In the genomic region with DNA sequence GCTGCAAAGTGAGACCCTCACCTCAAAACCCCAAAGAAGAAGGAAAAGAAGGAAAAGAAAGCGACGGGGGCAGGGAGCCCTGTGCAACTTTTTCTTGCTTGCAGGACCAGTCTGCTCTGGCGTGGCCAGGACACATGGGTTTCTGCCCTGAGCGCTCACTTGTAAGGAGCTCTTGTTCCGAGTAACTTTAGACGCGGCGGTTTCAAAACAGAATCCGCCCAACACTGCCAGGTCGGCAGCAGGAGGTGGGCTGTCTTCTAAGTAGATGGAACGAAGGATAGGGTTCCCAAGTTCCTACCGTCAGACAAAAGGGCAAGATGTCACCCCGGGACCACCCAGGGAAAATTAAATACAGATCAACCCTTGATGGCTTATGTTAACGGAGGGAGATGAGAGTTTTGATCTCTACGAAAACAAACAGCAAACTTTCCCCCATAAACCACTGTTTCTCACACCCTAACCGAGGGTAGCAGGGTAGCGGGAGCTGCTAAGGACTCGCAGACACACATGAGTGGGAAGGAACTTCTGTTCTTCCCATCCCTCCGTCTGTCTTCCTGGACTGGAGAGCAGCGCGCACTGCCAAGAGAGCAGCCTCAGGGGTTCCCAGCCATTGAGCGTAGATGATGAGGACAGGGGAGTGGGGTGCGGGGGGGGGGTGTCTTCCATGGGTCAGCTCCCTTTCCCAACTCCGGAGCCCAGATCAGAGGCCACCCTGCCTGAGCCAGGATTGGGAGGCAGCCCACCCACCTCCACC, we compare ENCODE assay signal across 8 mouse cellular contexts. TPM values are rescaled to one million over a fixed set of nuclear protein-coding genes. Genes with fewer than 3 reads are reported as not detected.
DNase-seq lines count a peak whose midpoint lies in the region; ATAC-seq and TF ChIP-seq lines count a peak whose summit lies in the region.

No protein-coding gene starts in this region.

- H3K9ac ChIP-seq in midbrain, embryonic 13.5 days (replicated peaks), result no peak overlapping the region
- H3K9ac ChIP-seq in midbrain, postnatal 0 days (replicated peaks; ENCODE audit: low read length, poor library complexity, severe bottlenecking), result no peak overlapping the region
- H3K9ac ChIP-seq in intestine, embryonic 15.5 days, result no peak overlapping the region

- DNase-seq in frontal cortex, postnatal 25 days (ENCODE audit: low spot score in 2 of 2), result no peak
- DNase-seq in midbrain, postnatal 0 days (ENCODE audit: low spot score), result no peak
- peak; percentile 41 for DNase-seq in mesoderm, embryonic 11.5 days (ENCODE audit: low read depth, low spot score)
- DNase-seq in ovary, adult 18-20 months (ENCODE audit: low spot score), result no peak
- no peak for DNase-seq in lung, adult 2 months

- no peak for TF ChIP-seq POLR2A in lung, adult 2 months (IDR thresholded peaks at IDR 0.05; ENCODE audit: borderline replicate concordance, extremely low read depth, low read depth, low read length)

- no peaks in the 10 kb centered on the region for H3K27me3 ChIP-seq in midbrain, embryonic 13.5 days
- H3K27me3 ChIP-seq in midbrain, postnatal 0 days (ENCODE audit: insufficient read depth, low read length), result no peaks in the 10 kb centered on the region
- H3K27me3 ChIP-seq in intestine, embryonic 15.5 days (replicated peaks), result no peaks in the 10 kb centered on the region

- H3K4me3 ChIP-seq in midbrain, embryonic 13.5 days (replicated peaks), result no peak overlapping the region
- no peak overlapping the region for H3K4me3 ChIP-seq in midbrain, postnatal 0 days (ENCODE audit: low read depth, low read length)
- 0 out of 2 replicates have a peak overlapping the region, but pooled peaks have one; percentile 3 for H3K4me3 ChIP-seq in intestine, embryonic 15.5 days (replicated peaks)
- no peak overlapping the region for H3K4me3 ChIP-seq in lung, adult 2 months (replicated peaks; ENCODE audit: extremely low read depth, low read depth, low read length)

- peak; percentile 85 for ATAC-seq in frontal cortex, adult (ENCODE audit: low TSS enrichment)
- ATAC-seq in midbrain, embryonic 13.5 days, result no peak
- no peak for ATAC-seq in midbrain, postnatal 0 days (ENCODE audit: low FRiP score)
- ATAC-seq in intestine, embryonic 15.5 days, result no peak

- H3K9me3 ChIP-seq in midbrain, embryonic 13.5 days, result no peaks in the 10 kb centered on the region; the same call in 1 of the 2 replicates
- no peaks in the 10 kb centered on the region for H3K9me3 ChIP-seq in midbrain, postnatal 0 days (ENCODE audit: low read length)
- no peaks in the 10 kb centered on the region for H3K9me3 ChIP-seq in intestine, embryonic 15.5 days

- H3K36me3 ChIP-seq in midbrain, embryonic 13.5 days, result no peaks in the 10 kb centered on the region
- no peaks in the 10 kb centered on the region for H3K36me3 ChIP-seq in midbrain, postnatal 0 days (ENCODE audit: insufficient read depth, low read length)
- no peaks in the 10 kb centered on the region for H3K36me3 ChIP-seq in intestine, embryonic 15.5 days

- H3K4me1 ChIP-seq in midbrain, embryonic 13.5 days (replicated peaks), result no peaks in the 10 kb centered on the region
- no peaks in the 10 kb centered on the region for H3K4me1 ChIP-seq in midbrain, postnatal 0 days (ENCODE audit: insufficient read depth, low read length)
- no peaks in the 10 kb centered on the region for H3K4me1 ChIP-seq in intestine, embryonic 15.5 days (replicated peaks)
- no peaks in the 10 kb centered on the region for H3K4me1 ChIP-seq in lung, adult 2 months (ENCODE audit: control insufficient read depth, insufficient read depth, low read length)

- H3K27ac ChIP-seq in midbrain, embryonic 13.5 days, result no peak overlapping the region
- no peak overlapping the region for H3K27ac ChIP-seq in midbrain, postnatal 0 days (ENCODE audit: low read depth, low read length)
- no peak overlapping the region for H3K27ac ChIP-seq in intestine, embryonic 15.5 days

- 46% methylated on average over 24 of the region's 24 CpGs for WGBS in midbrain, embryonic 13.5 days
- 46% methylated on average over 24 of the region's 24 CpGs for WGBS in midbrain, postnatal 0 days
- WGBS in intestine, embryonic 15.5 days, result 20% methylated on average over 24 of the region's 24 CpGs
- WGBS in lung, adult 2 months, result 18% methylated on average over 24 of the region's 24 CpGs

- TF ChIP-seq CTCF in midbrain, postnatal 0 days (IDR thresholded peaks at IDR 0.05), result no peak
- TF ChIP-seq CTCF in lung, adult 2 months (IDR thresholded peaks at IDR 0.05; ENCODE audit: insufficient read depth, low read length), result no peak

- peak overlapping the region; percentile 13; the same call in 1 of the 2 replicates for H3K4me2 ChIP-seq in midbrain, embryonic 13.5 days (replicated peaks)
- no peak overlapping the region for H3K4me2 ChIP-seq in midbrain, postnatal 0 days (ENCODE audit: low read depth, low read length, poor library complexity, severe bottlenecking)
- peak overlapping the region; percentile 50 for H3K4me2 ChIP-seq in intestine, embryonic 15.5 days (replicated peaks)

RNA-seq across cellular contexts. Expression of a gene that starts 55.7 kb away (rescaled TPM):
- polyA plus RNA-seq in midbrain, embryonic 13.5 days (2015; fragmentation: Nextera tagmentation; extraction: Ambion mirVana), result 29.2 and 30.0 TPM in 2 replicates
- total RNA-seq in midbrain, postnatal 0 days (2014; rRNA removed), result 49.6 and 52.7 TPM in 2 replicates
- polyA plus RNA-seq in midbrain, postnatal 0 days (2015; fragmentation: Nextera tagmentation; extraction: Ambion mirVana), result 33.7 and 36.8 TPM in 2 replicates
- 48.3 and 50.6 TPM in 2 replicates for polyA plus RNA-seq in intestine, embryonic 15.5 days (2015; fragmentation: Nextera tagmentation; extraction: Ambion mirVana)
- polyA plus RNA-seq in lung, adult 2 months (2012; rRNA removed), result 18.2 and 26.9 TPM in 2 replicates
